Mouse (Mus musculus) bone marrow, adult 2 months (tissue): Measurements from ENCODE around the gene Syn3.

Source experiments
- CTCF ChIP-seq: fragments of 200-500 bp; IDR thresholded peaks from 2 replicates; pipeline ENCODE4 v1.5.1; 2011; ENCODE audit warnings: low read length, control low read depth; ENCODE audit not compliant: control insufficient read depth, insufficient read depth
- POLR2A ChIP-seq: fragments of 200-500 bp; IDR thresholded peaks from 2 replicates; pipeline ENCODE4 v1.6.1; 2011; ENCODE audit warnings: low read depth, mild to moderate bottlenecking, control low read depth, low read length, borderline replicate concordance; ENCODE audit not compliant: control insufficient read depth

- no peak for TF ChIP-seq POLR2A
- TF ChIP-seq CTCF, result no peak
These were observed 203.1 kb downstream of the Syn3 start for GRCm38 (mm10) chr10:86295454-86296098.
